Mouse (Mus musculus): ENCODE measurements at regions not wholly inside any gene's neighbourhood (a gene's known extent, or its start where the extent isn't known, plus 50 kb on each side); places are given as distances from the start of the nearest gene placed in this dataset.
"Not testable (repeated sequence)": the region's sequence is repeated elsewhere in the genome, so short reads cannot be mapped to it uniquely, and the experiment has no call there.

GRCm38 (mm10) chr12:77526581-77526980 is 288.7 kb downstream of the Fut8 start:
- not testable (repeated sequence) for H3K9me3 ChIP-seq (replicated peaks; ENCODE audit: control insufficient read depth, low read length, poor library complexity, severe bottlenecking); H3K4me1 ChIP-seq (ENCODE audit: control insufficient read depth, insufficient read depth, low read length); H3K9ac ChIP-seq (ENCODE audit: low read depth, low read length); H3K27ac ChIP-seq (ENCODE audit: low read length); H3K4me3 ChIP-seq (ENCODE audit: low read depth, low read length); H3K4me2 ChIP-seq (ENCODE audit: low read length); ATAC-seq; H3K36me3 ChIP-seq (ENCODE audit: control insufficient read depth, insufficient read depth, low read length); H3K27me3 ChIP-seq (ENCODE audit: control insufficient read depth, insufficient read depth, low read depth, low read length)
- 96% methylated on average over 14 of the region's 14 CpGs for WGBS

- Histone ChIP-seq H3K9ac (ENCODE audit: low read depth, low read length) (no peak overlapping the region), H3K4me1 (ENCODE audit: control insufficient read depth, insufficient read depth, low read length) (peaks cover 4% of the 10 kb centered on the region; the same call in 1 of the 2 replicates), H3K4me3 (ENCODE audit: low read depth, low read length) (no peak overlapping the region), H3K36me3 (ENCODE audit: control insufficient read depth, insufficient read depth, low read length) (no peaks in the 10 kb centered on the region), H3K27me3 (ENCODE audit: control insufficient read depth, insufficient read depth, low read depth, low read length) (no peaks in the 10 kb centered on the region), H3K4me2 (ENCODE audit: low read length) (no peak overlapping the region), H3K27ac (ENCODE audit: low read length) (no peak overlapping the region), H3K9me3 (replicated peaks; ENCODE audit: control insufficient read depth, low read length, poor library complexity, severe bottlenecking) (no peaks in the 10 kb centered on the region)
- WGBS: 46% methylated on average over 1 of the region's 1 CpGs
- ATAC-seq: no peak
These were observed 289.6 kb downstream of the Fut8 start for GRCm38 (mm10) chr12:77527499-77527898.

GRCm38 (mm10) chr12:77527953-77528865 is 290.3 kb downstream of the Fut8 start:
- Histone ChIP-seq H3K9ac (ENCODE audit: low read depth, low read length) (no peak overlapping the region), H3K4me3 (ENCODE audit: low read depth, low read length) (no peak overlapping the region), H3K27ac (ENCODE audit: low read length) (no peak overlapping the region), H3K27me3 (ENCODE audit: control insufficient read depth, insufficient read depth, low read depth, low read length) (no peaks in the 10 kb centered on the region), H3K4me1 (ENCODE audit: control insufficient read depth, insufficient read depth, low read length) (peaks cover 4% of the 10 kb centered on the region; the same call in 1 of the 2 replicates), H3K36me3 (ENCODE audit: control insufficient read depth, insufficient read depth, low read length) (no peaks in the 10 kb centered on the region), H3K4me2 (ENCODE audit: low read length) (no peak overlapping the region), H3K9me3 (replicated peaks; ENCODE audit: control insufficient read depth, low read length, poor library complexity, severe bottlenecking) (no peaks in the 10 kb centered on the region)
- 63% methylated on average over 9 of the region's 9 CpGs for WGBS
- ATAC-seq: no peak

- 43% methylated on average over 8 of the region's 8 CpGs for WGBS
- H3K4me3 ChIP-seq (ENCODE audit: low read depth, low read length): no peak overlapping the region
- no peak overlapping the region for H3K4me2 ChIP-seq (ENCODE audit: low read length)
- ATAC-seq: no peak
- no peak overlapping the region for H3K9ac ChIP-seq (ENCODE audit: low read depth, low read length)
- no peak overlapping the region for H3K27ac ChIP-seq (ENCODE audit: low read length)
- peaks cover 4% of the 10 kb centered on the region; the same call in 1 of the 2 replicates for H3K4me1 ChIP-seq (ENCODE audit: control insufficient read depth, insufficient read depth, low read length)
- H3K27me3 ChIP-seq (ENCODE audit: control insufficient read depth, insufficient read depth, low read depth, low read length): no peaks in the 10 kb centered on the region
- no peaks in the 10 kb centered on the region for H3K36me3 ChIP-seq (ENCODE audit: control insufficient read depth, insufficient read depth, low read length)
- no peaks in the 10 kb centered on the region for H3K9me3 ChIP-seq (replicated peaks; ENCODE audit: control insufficient read depth, low read length, poor library complexity, severe bottlenecking)
These were observed 290.9 kb downstream of the Fut8 start for GRCm38 (mm10) chr12:77528868-77529271.

GRCm38 (mm10) chr12:77529414-77529813 is 291.5 kb downstream of the Fut8 start:
- no peak for ATAC-seq
- no peak overlapping the region for H3K4me2 ChIP-seq (ENCODE audit: low read length)
- H3K27ac ChIP-seq (ENCODE audit: low read length): no peak overlapping the region
- no peaks in the 10 kb centered on the region for H3K27me3 ChIP-seq (ENCODE audit: control insufficient read depth, insufficient read depth, low read depth, low read length)
- H3K9me3 ChIP-seq (replicated peaks; ENCODE audit: control insufficient read depth, low read length, poor library complexity, severe bottlenecking): no peaks in the 10 kb centered on the region
- 93% methylated on average over 4 of the region's 4 CpGs for WGBS
- H3K4me1 ChIP-seq (ENCODE audit: control insufficient read depth, insufficient read depth, low read length): peaks cover 4% of the 10 kb centered on the region; the same call in 1 of the 2 replicates
- H3K4me3 ChIP-seq (ENCODE audit: low read depth, low read length): no peak overlapping the region
- H3K36me3 ChIP-seq (ENCODE audit: control insufficient read depth, insufficient read depth, low read length): no peaks in the 10 kb centered on the region
- H3K9ac ChIP-seq (ENCODE audit: low read depth, low read length): no peak overlapping the region

- H3K27me3 ChIP-seq (ENCODE audit: control insufficient read depth, insufficient read depth, low read depth, low read length): no peaks in the 10 kb centered on the region
- no peak overlapping the region for H3K4me3 ChIP-seq (ENCODE audit: low read depth, low read length)
- no peak overlapping the region for H3K27ac ChIP-seq (ENCODE audit: low read length)
- 100% methylated on average over 3 of the region's 3 CpGs for WGBS
- H3K4me2 ChIP-seq (ENCODE audit: low read length): no peak overlapping the region
- no peaks in the 10 kb centered on the region for H3K9me3 ChIP-seq (replicated peaks; ENCODE audit: control insufficient read depth, low read length, poor library complexity, severe bottlenecking)
- H3K9ac ChIP-seq (ENCODE audit: low read depth, low read length): no peak overlapping the region
- peaks cover 4% of the 10 kb centered on the region; the same call in 1 of the 2 replicates for H3K4me1 ChIP-seq (ENCODE audit: control insufficient read depth, insufficient read depth, low read length)
- no peaks in the 10 kb centered on the region for H3K36me3 ChIP-seq (ENCODE audit: control insufficient read depth, insufficient read depth, low read length)
- ATAC-seq: no peak
These were observed 292.0 kb downstream of the Fut8 start for GRCm38 (mm10) chr12:77529955-77530354.

GRCm38 (mm10) chr12:77531294-77531693 is 293.4 kb downstream of the Fut8 start:
- ATAC-seq: no peak
- Histone ChIP-seq H3K36me3 (ENCODE audit: control insufficient read depth, insufficient read depth, low read length) (no peaks in the 10 kb centered on the region), H3K4me1 (ENCODE audit: control insufficient read depth, insufficient read depth, low read length) (peaks cover 4% of the 10 kb centered on the region; the same call in 1 of the 2 replicates), H3K4me2 (ENCODE audit: low read length) (no peak overlapping the region), H3K9me3 (replicated peaks; ENCODE audit: control insufficient read depth, low read length, poor library complexity, severe bottlenecking) (no peaks in the 10 kb centered on the region), H3K4me3 (ENCODE audit: low read depth, low read length) (no peak overlapping the region), H3K27me3 (ENCODE audit: control insufficient read depth, insufficient read depth, low read depth, low read length) (no peaks in the 10 kb centered on the region), H3K9ac (ENCODE audit: low read depth, low read length) (no peak overlapping the region), H3K27ac (ENCODE audit: low read length) (no peak overlapping the region)
- WGBS: 91% methylated on average over 5 of the region's 5 CpGs

GRCm38 (mm10) chr12:77532547-77532946 is 294.6 kb downstream of the Fut8 start:
- Histone ChIP-seq H3K27me3 (ENCODE audit: control insufficient read depth, insufficient read depth, low read depth, low read length) (no peaks in the 10 kb centered on the region), H3K4me1 (ENCODE audit: control insufficient read depth, insufficient read depth, low read length) (peaks cover 4% of the 10 kb centered on the region; the same call in 1 of the 2 replicates), H3K9me3 (replicated peaks; ENCODE audit: control insufficient read depth, low read length, poor library complexity, severe bottlenecking) (no peaks in the 10 kb centered on the region), H3K4me2 (ENCODE audit: low read length) (no peak overlapping the region), H3K9ac (ENCODE audit: low read depth, low read length) (no peak overlapping the region), H3K4me3 (ENCODE audit: low read depth, low read length) (no peak overlapping the region), H3K27ac (ENCODE audit: low read length) (no peak overlapping the region), H3K36me3 (ENCODE audit: control insufficient read depth, insufficient read depth, low read length) (no peaks in the 10 kb centered on the region)
- no peak for ATAC-seq
- 87% methylated on average over 8 of the region's 8 CpGs for WGBS

- no peaks in the 10 kb centered on the region for H3K9me3 ChIP-seq (replicated peaks; ENCODE audit: control insufficient read depth, low read length, poor library complexity, severe bottlenecking)
- no peak overlapping the region for H3K9ac ChIP-seq (ENCODE audit: low read depth, low read length)
- 79% methylated on average over 2 of the region's 2 CpGs for WGBS
- no peak overlapping the region for H3K4me2 ChIP-seq (ENCODE audit: low read length)
- no peak overlapping the region for H3K4me3 ChIP-seq (ENCODE audit: low read depth, low read length)
- H3K27ac ChIP-seq (ENCODE audit: low read length): no peak overlapping the region
- ATAC-seq: no peak
- peaks cover 2% of the 10 kb centered on the region; the same call in 1 of the 2 replicates for H3K4me1 ChIP-seq (ENCODE audit: control insufficient read depth, insufficient read depth, low read length)
- no peaks in the 10 kb centered on the region for H3K27me3 ChIP-seq (ENCODE audit: control insufficient read depth, insufficient read depth, low read depth, low read length)
- no peaks in the 10 kb centered on the region for H3K36me3 ChIP-seq (ENCODE audit: control insufficient read depth, insufficient read depth, low read length)
These were observed 295.7 kb downstream of the Fut8 start for GRCm38 (mm10) chr12:77533606-77534005.

All from midbrain, embryonic 16.5 days (tissue).